Comparison of ENCODE assay signal across 8 mouse cellular contexts in the genomic region with DNA sequence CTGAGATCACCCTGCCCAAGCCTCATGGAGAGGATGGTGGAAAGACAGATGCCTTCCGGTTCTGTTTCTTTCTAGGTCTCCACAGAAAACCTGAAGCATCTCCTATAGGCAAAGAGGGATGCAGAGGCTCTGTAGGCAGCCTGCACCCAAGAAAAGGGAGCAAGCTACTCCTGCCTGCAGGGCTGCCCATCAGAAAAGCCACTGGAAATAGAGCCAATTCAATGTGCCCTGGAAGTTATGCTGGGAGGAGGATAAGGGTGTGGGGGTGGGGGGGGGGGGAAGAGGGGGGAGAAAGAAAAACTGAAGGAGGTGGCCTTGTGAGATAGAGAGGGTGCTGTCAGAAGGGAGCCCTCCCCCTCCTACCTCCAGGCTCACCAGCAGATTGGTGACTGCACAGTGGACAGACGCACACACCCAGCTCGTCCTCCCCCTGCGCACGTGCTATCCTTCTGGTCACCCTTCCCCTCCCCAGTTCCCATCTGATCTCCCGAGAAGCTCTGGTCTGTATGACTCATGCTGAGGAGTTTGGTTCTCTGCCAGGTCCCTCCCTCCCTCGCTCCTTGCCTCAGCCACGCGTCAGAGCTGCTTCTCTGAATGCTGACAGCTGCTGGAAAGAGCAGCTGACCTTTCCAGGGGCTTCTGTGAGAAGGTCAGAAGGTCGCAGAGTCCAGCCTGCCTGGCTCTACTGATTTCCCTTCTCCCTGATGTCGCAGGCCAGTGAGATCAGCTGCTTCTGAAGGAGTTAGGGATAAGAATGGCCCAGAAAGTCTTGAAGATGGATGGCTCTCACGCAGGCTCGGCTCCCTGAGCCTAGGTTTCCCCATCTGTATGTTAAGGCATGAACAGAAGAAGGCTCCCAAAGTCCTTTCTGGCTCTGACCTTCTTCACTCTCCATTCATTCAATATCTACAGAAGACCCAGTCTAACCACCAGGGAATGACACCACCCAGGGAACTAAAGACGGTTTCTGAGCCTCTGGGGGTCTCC. TPM values are rescaled to one million over a fixed set of nuclear protein-coding genes. Genes with fewer than 3 reads are reported as not detected.
DNase-seq lines count a peak whose midpoint lies in the region; ATAC-seq and TF ChIP-seq lines count a peak whose summit lies in the region.

No protein-coding gene starts in this region.

- WGBS in lung, adult 2 months = 15% methylated on average over 14 of the region's 14 CpGs
- 27% methylated on average over 14 of the region's 14 CpGs for WGBS in neural tube, embryonic 15.5 days

- H3K27ac ChIP-seq in neural tube, embryonic 15.5 days (replicated peaks) = no peak overlapping the region

- no peak for TF ChIP-seq CTCF in lung, adult 2 months (IDR thresholded peaks at IDR 0.05; ENCODE audit: insufficient read depth, low read length)

- H3K9ac ChIP-seq in neural tube, embryonic 15.5 days (replicated peaks) = no peak overlapping the region

- H3K4me1 ChIP-seq in lung, adult 2 months (ENCODE audit: control insufficient read depth, insufficient read depth, low read length) = peaks cover 2% of the 10 kb centered on the region; the same call in 1 of the 2 replicates
- peaks cover 9% of the 10 kb centered on the region; the same call in 1 of the 2 replicates for H3K4me1 ChIP-seq in neural tube, embryonic 15.5 days

- no peaks in the 10 kb centered on the region for H3K36me3 ChIP-seq in neural tube, embryonic 15.5 days

- H3K9me3 ChIP-seq in neural tube, embryonic 15.5 days (replicated peaks) = no peaks in the 10 kb centered on the region

- H3K27me3 ChIP-seq in neural tube, embryonic 15.5 days (replicated peaks) = no peaks in the 10 kb centered on the region

- ATAC-seq in hematopoietic stem cell, adult 5-6 weeks (replicated peaks in 1 of 2; ENCODE audit: insufficient read depth in 1 of 2, low FRiP score in 2 of 2, low TSS enrichment in 1 of 2, low read depth in 1 of 2, poor library complexity in 2 of 2, severe bottlenecking in 2 of 2) = peak; percentile 80 to 91
- ATAC-seq in neural tube, embryonic 15.5 days (ENCODE audit: low FRiP score) = peak; percentile 62; the same call in 1 of the 2 replicates

- peak; percentile 99 for DNase-seq in MN1 (ENCODE audit: low spot score)
- DNase-seq in cerebellum, postnatal 10 days = peak; percentile 86
- DNase-seq in frontal cortex, postnatal 10 days (ENCODE audit: low spot score in 2 of 2) = peak; percentile 81 to 92
- DNase-seq in layer of hippocampus, adult 9-10 months (ENCODE audit: low spot score) = peak; percentile 87
- DNase-seq in lung, adult 2 months = peak; percentile 85
- DNase-seq in thymus, postnatal 4 days = peak; percentile 11

- no peak for TF ChIP-seq POLR2A in lung, adult 2 months (IDR thresholded peaks at IDR 0.05; ENCODE audit: borderline replicate concordance, extremely low read depth, low read depth, low read length)

- H3K4me3 ChIP-seq in lung, adult 2 months (replicated peaks; ENCODE audit: extremely low read depth, low read depth, low read length) = no peak overlapping the region
- no peak overlapping the region for H3K4me3 ChIP-seq in neural tube, embryonic 15.5 days (replicated peaks)

- peak overlapping the region; percentile 11; the same call in 1 of the 2 replicates for H3K4me2 ChIP-seq in neural tube, embryonic 15.5 days

RNA-seq across cellular contexts. Expression of a gene that starts 46.2 kb away (rescaled TPM):
- total RNA-seq in hematopoietic stem cell, adult 5-6 weeks (2017) = 1.3 TPM in 1 of 2 replicates, not detected in the other
- 6.1 and 7.4 TPM in 2 replicates for polyA plus RNA-seq in lung, adult 2 months (2012; rRNA removed)
- polyA plus RNA-seq in neural tube, embryonic 15.5 days (2015; fragmentation: Nextera tagmentation; extraction: Ambion mirVana) = 0.36 and 0.61 TPM in 2 replicates

Comparison
In these comparisons a context has a peak if more than half of its experiments do, and no peak if none do; other contexts are left out.
1. DNase-seq: peak in every context shown above with its lines; median percentile 99 in MN1; 87 in layer of hippocampus, adult 9-10 months; 86 in frontal cortex, postnatal 10 days; 86 in cerebellum, postnatal 10 days; 85 in lung, adult 2 months; 11 in thymus, postnatal 4 days.